Mouse (Mus musculus) lung, postnatal 0 days (tissue): ENCODE measurements around the gene Tsc22d1. TPM values are rescaled to one million over a fixed set of nuclear protein-coding genes. Genes with fewer than 3 reads are reported as not detected.

ENCODE experiments used
- ATAC-seq: fragments of 200-750 bp; cut with Nextera tagmentation; 2 replicates; pipeline ENCODE4 v1.8.0; 2017; ENCODE audit warnings: moderate library complexity
- DNase-seq: peaks from one replicate; pipeline ENCODE4 v3.0.0-alpha.2; 2016; ENCODE audit warnings: low spot score
- H3K27ac ChIP-seq: fragments of 300-500 bp; sonication (generic); 2 replicates; pipeline ENCODE4 v1.5.1; 2014; ENCODE audit warnings: antibody characterized with exemption, mild to moderate bottlenecking, low read length, mixed read lengths
- H3K27me3 ChIP-seq: fragments of 300-500 bp; sonication (generic); replicated peaks from 2 replicates; pipeline ENCODE4 v1.6.1; 2014; ENCODE audit warnings: low read length, mixed read lengths; ENCODE audit not compliant: insufficient read depth
- H3K36me3 ChIP-seq: fragments of 300-500 bp; sonication (generic); 2 replicates; pipeline ENCODE4 v1.6.1; 2014; ENCODE audit warnings: low read length, mixed read lengths; ENCODE audit not compliant: insufficient read depth
- H3K4me1 ChIP-seq: fragments of 300-500 bp; sonication (generic); 2 replicates; pipeline ENCODE4 v1.6.1; 2014; ENCODE audit warnings: antibody characterized with exemption, low read depth, low read length, mixed read lengths; ENCODE audit not compliant: insufficient read depth
- H3K4me2 ChIP-seq: fragments of 300-500 bp; sonication (generic); replicated peaks from 2 replicates; pipeline ENCODE4 v1.6.1; 2014; ENCODE audit warnings: low read depth, mild to moderate bottlenecking, low read length, moderate library complexity, mixed read lengths
- H3K4me3 ChIP-seq: fragments of 300-500 bp; sonication (generic); 2 replicates; pipeline ENCODE4 v1.5.1; 2014; ENCODE audit warnings: low read depth, low read length
- H3K9ac ChIP-seq: fragments of 300-500 bp; sonication (generic); replicated peaks from 2 replicates; pipeline ENCODE4 v1.6.1; 2014; ENCODE audit warnings: low read depth, mild to moderate bottlenecking
- H3K9me3 ChIP-seq: fragments of 300-500 bp; sonication (generic); 2 replicates; pipeline ENCODE4 v1.6.1; 2016; ENCODE audit warnings: low read length, mixed read lengths
- CTCF ChIP-seq: IDR thresholded peaks from 2 replicates; pipeline ENCODE4 v1.5.1; 2016; ENCODE audit warnings: antibody characterized with exemption, mild to moderate bottlenecking
- EP300 ChIP-seq: IDR thresholded peaks from 2 replicates; pipeline ENCODE4 v1.6.1; 2016; ENCODE audit warnings: antibody characterized with exemption, mild to moderate bottlenecking, control low read depth
- WGBS: fragments of 180-500 bp; shearing (Covaris S2); extraction: QIAGEN DNeasy Blood & Tissue Kit; methylation state at CpG from one replicate; pipeline ENCODE4 v1.1.7; 2014; 5-methylcytosine and 5-hydroxymethylcytosine counted together
- polyA plus RNA-seq: library from polyadenylated mRNA; unstranded; fragments of >200 nt; fragmentation: Nextera tagmentation; extraction: Ambion mirVana; gene quantifications from 2 replicates; pipeline ENCODE4 v1.2.1, GENCODE M21; 2015

Gene Tsc22d1
- polyA plus RNA-seq, 1 experiment from 2014 or later, result 635 TPM

GRCm38 (mm10) chr14:76523344-76523743, 108.6 kb downstream of the Tsc22d1 start:
- H3K4me1 ChIP-seq, result no peaks in the 10 kb centered on the region
- WGBS, result 76% methylated on average over 1 of the region's 1 CpGs
- H3K27ac ChIP-seq, result no peak overlapping the region
- ATAC-seq (no peak), DNase-seq (no peak)
- no peak overlapping the region for H3K4me3 ChIP-seq
- H3K4me2 ChIP-seq, result no peak overlapping the region
- no peak for TF ChIP-seq CTCF
- TF ChIP-seq EP300, result no peak
- no peaks in the 10 kb centered on the region for H3K27me3 ChIP-seq
- H3K36me3 ChIP-seq, result no peaks in the 10 kb centered on the region
- no peak overlapping the region for H3K9ac ChIP-seq
- no peaks in the 10 kb centered on the region for H3K9me3 ChIP-seq

GRCm38 (mm10) chr14:76526467-76526866, 111.7 kb downstream of the Tsc22d1 start:
- Histone ChIP-seq H3K9me3 (no peaks in the 10 kb centered on the region), H3K27ac (no peak overlapping the region), H3K27me3 (no peaks in the 10 kb centered on the region), H3K4me3 (no peak overlapping the region), H3K9ac (no peak overlapping the region), H3K4me2 (no peak overlapping the region), H3K36me3 (no peaks in the 10 kb centered on the region), H3K4me1 (no peaks in the 10 kb centered on the region)
- DNase-seq (no peak), ATAC-seq (no peak)
- 63% methylated on average over 6 of the region's 6 CpGs for WGBS
- TF ChIP-seq CTCF, result no peak
- TF ChIP-seq EP300, result no peak

DNA sequence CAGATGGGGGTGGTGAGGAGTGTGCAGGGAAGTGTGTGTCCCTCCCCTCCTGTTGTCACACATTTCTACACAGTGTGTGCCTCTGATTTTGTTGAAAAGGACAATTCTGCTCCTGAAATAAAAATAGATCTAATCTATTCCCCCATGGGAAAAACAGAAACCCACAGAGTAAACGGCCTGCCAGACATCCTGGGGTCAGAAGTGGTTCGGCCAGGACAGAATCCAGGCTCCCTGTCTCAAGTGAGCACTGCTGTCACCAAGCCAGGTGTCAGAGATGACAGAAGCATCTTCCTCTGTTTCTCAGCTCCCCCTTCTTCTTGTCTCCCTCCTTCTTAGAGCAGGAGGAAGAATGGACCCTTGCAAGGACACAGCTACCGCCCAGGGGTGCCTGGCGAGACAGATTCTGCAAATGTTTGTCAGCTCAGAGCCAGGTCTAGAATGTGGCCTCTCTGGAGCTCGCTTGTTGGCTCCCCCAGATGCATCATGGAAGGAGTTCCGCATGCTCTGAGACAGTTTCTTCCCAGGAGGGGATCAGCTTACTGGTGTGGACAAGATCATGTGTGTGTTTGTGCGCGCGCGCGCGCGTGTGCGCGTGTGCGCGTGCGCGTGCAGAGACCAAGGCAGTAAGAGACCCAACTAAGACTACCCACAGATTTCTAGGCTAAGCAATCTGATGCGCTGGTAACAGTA, 112.4 kb downstream of the Tsc22d1 start:
- ATAC-seq, result no peak
- Histone ChIP-seq H3K27ac (no peak overlapping the region), H3K27me3 (no peaks in the 10 kb centered on the region), H3K4me2 (no peak overlapping the region), H3K4me1 (no peaks in the 10 kb centered on the region), H3K36me3 (no peaks in the 10 kb centered on the region), H3K9me3 (no peaks in the 10 kb centered on the region), H3K4me3 (no peak overlapping the region), H3K9ac (no peak overlapping the region)
- 93% methylated on average over 20 of the region's 20 CpGs for WGBS
- no peak for DNase-seq
- TF ChIP-seq EP300, result no peak
- TF ChIP-seq CTCF, result no peak

DNA sequence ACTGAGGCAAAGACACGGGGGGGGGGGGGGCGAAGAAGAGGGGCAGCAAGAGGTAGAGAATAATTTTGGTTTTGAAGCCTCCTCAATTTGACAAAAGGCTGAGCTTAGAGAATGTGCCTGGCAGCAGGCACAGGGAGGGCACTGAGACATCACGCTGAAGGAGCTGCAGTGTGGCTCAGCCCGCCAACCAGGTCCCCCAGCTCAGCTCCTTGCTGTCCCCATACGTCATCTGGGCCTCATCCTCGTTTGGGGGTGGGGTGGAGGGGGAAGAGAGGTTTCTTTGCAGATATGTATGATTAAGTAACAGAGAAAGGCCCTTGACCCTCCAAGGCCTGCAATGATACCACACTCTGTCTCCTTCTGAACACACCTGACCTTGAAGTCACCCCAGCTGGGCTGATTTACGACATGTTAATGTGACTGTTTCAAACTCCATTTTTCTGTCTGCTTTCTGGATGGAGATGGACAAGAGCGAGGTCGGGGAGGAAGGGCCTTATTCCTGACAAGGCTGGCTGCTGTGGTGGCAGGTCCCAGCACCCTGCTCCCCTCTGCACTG, 113.1 kb downstream of the Tsc22d1 start:
- no peak overlapping the region for H3K4me3 ChIP-seq
- no peaks in the 10 kb centered on the region for H3K27me3 ChIP-seq
- TF ChIP-seq EP300 (no peak), CTCF (no peak)
- 62% methylated on average over 9 of the region's 9 CpGs for WGBS
- H3K36me3 ChIP-seq, result no peaks in the 10 kb centered on the region
- H3K9me3 ChIP-seq, result no peaks in the 10 kb centered on the region
- ATAC-seq (no peak), DNase-seq (no peak)
- no peak overlapping the region for H3K9ac ChIP-seq
- no peaks in the 10 kb centered on the region for H3K4me1 ChIP-seq
- H3K27ac ChIP-seq, result no peak overlapping the region
- no peak overlapping the region for H3K4me2 ChIP-seq

DNA sequence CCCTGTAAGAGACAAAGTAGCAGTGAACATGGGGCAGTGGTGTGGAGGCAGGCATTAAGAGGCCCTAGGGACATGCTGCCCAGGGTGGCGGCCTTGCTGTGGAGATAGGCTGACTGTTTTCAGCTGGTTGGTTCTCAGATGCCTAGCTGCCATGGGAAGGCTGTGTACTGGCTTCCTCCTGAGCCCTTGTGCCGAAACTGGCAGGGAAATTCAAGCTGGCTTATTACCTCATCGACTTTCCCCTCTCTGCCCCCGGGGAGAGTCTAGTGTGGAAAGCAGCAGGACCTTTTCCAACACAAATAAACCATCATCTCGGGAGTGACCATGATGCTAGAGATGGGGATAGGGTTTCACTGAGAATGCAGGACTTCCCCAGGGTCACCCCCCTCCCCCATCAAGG, 113.9 kb downstream of the Tsc22d1 start:
- H3K4me2 ChIP-seq, result no peak overlapping the region
- H3K36me3 ChIP-seq, result no peaks in the 10 kb centered on the region
- H3K4me3 ChIP-seq, result no peak overlapping the region
- WGBS, result 32% methylated on average over 5 of the region's 5 CpGs
- H3K9ac ChIP-seq, result no peak overlapping the region
- H3K27me3 ChIP-seq, result no peaks in the 10 kb centered on the region
- DNase-seq (peak; percentile 21), ATAC-seq (no peak)
- no peaks in the 10 kb centered on the region for H3K9me3 ChIP-seq
- no peaks in the 10 kb centered on the region for H3K4me1 ChIP-seq
- no peak for TF ChIP-seq CTCF
- no peak for TF ChIP-seq EP300
- no peak overlapping the region for H3K27ac ChIP-seq

DNA sequence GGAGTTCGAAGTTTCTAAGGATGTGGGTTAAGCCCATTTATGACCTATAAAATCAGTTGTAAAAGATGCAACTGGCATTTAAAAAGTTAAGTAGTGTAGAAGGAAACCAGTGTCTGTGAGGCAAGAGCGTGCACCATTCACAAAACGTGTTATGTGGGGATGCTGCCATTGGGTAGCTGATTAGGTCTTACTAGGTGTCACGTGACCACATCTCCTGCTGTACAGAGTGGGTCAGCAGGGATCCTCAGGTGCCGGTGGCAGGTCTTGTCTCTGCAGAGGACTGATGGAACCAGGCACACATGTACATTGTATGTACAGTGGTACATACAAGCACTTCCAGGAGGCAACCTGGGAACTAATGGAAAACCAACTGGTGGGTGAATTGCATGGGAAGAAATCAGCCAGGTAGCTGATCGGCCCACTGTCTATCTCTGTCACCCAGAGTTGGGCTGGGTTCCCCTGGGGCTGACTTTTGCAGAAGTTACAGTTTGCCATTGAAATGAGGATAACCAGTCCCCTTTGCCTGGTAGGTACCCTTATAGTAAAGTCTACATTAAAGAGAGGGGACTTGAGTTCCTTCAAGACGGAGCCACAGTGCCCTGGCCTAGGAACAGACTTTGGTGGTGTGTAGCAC, 116.4 kb downstream of the Tsc22d1 start:
- Histone ChIP-seq H3K9me3 (no peaks in the 10 kb centered on the region), H3K27ac (no peak overlapping the region), H3K4me3 (no peak overlapping the region), H3K4me2 (no peak overlapping the region), H3K4me1 (no peaks in the 10 kb centered on the region), H3K9ac (no peak overlapping the region), H3K36me3 (no peaks in the 10 kb centered on the region), H3K27me3 (no peaks in the 10 kb centered on the region)
- no peak for ATAC-seq
- TF ChIP-seq CTCF (no peak), EP300 (no peak)
- WGBS, result 89% methylated on average over 7 of the region's 7 CpGs
- no peak for DNase-seq
